In the genomic region with DNA sequence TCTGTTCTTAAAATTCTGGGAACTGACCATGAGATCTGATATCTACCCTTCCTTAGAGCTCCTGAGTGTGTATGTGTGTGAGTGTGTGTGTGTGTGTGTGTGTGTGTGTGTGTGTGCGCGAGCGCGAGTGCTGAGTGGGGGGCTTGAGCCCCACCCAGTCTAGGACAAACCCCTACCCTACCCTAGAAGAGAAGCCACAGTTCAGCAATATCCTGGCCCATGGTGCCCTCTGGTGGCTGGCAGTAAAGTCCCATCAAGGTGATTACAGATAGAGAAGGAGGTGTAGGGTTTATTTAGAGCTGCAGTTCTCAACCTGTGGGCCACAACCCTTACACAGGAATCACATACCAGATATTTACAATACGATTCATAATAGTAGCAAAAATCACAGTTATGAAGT, we compare ENCODE assay signal across 9 mouse cellular contexts. TPM values are rescaled to one million over a fixed set of nuclear protein-coding genes. Genes with fewer than 3 reads are reported as not detected.
A peak's percentile ranks its signal among the peaks of the same experiment; 100 is the strongest.
DNase-seq lines count a peak whose midpoint lies in the region; ATAC-seq and TF ChIP-seq lines count a peak whose summit lies in the region.
"Had no signal": no experiment of that assay in that cellular context is flagged by ENCODE, and none has a peak within 500 bp of the region (broad histone marks: within the 10 kb centered on the region; RNA-seq: fewer than 3 reads in every experiment).

No protein-coding gene starts in this region.

- DNase-seq in left cerebral cortex, adult 2 months (ENCODE audit: extremely low spot score in 1 of 2, low spot score in 2 of 2) = peak; percentile 56 to 71
- no peak for DNase-seq in left cerebral cortex, adult 8-10 months (ENCODE audit: low spot score in 2 of 2)
- DNase-seq in Patski (ENCODE audit: low read depth, low spot score) = no peak
- DNase-seq in embryo, embryonic 10 days (ENCODE audit: low spot score) = peak; percentile 60
- DNase-seq in limb, embryonic 11.5 days (ENCODE audit: low spot score) = peak; percentile 72

- H3K27me3 ChIP-seq in Patski = peaks cover 36% of the 10 kb centered on the region
- no peaks in the 10 kb centered on the region for H3K27me3 ChIP-seq in hindbrain, embryonic 15.5 days
- H3K27me3 ChIP-seq in limb, embryonic 11.5 days (ENCODE audit: control insufficient read depth, insufficient read depth, low read length) = no peaks in the 10 kb centered on the region
- no peaks in the 10 kb centered on the region for H3K27me3 ChIP-seq in neural tube, embryonic 15.5 days (replicated peaks)
- H3K27me3 ChIP-seq: embryonic facial prominence, embryonic 12.5 days had no signal

- WGBS in hindbrain, embryonic 15.5 days = 20% methylated on average over 5 of the region's 5 CpGs
- WGBS in limb, embryonic 11.5 days = 23% methylated on average over 5 of the region's 5 CpGs
- 24% methylated on average over 5 of the region's 5 CpGs for WGBS in neural tube, embryonic 15.5 days

- no peaks in the 10 kb centered on the region for H3K9me3 ChIP-seq in hindbrain, embryonic 15.5 days
- no peaks in the 10 kb centered on the region for H3K9me3 ChIP-seq in limb, embryonic 11.5 days (ENCODE audit: control insufficient read depth, low read length)
- H3K9me3 ChIP-seq in neural tube, embryonic 15.5 days (replicated peaks) = no peaks in the 10 kb centered on the region
- H3K9me3 ChIP-seq: embryonic facial prominence, embryonic 12.5 days had no signal

- intact Hi-C loops in left cerebral cortex, adult 2 months (cut with DNase I) = loop anchor here (1.0 to 5.0 kb wide), 3 partner anchors 39 to 118 kb away; no protein-coding TSS in a partner anchor

- peak; percentile 74 for TF ChIP-seq CTCF in left cerebral cortex, adult 2 months (IDR thresholded peaks at IDR 0.05)
- TF ChIP-seq CTCF in Patski (IDR thresholded peaks at IDR 0.05) = peak; percentile 79

- H3K4me3 ChIP-seq in left cerebral cortex, adult 2 months = no peak overlapping the region
- no peak overlapping the region for H3K4me3 ChIP-seq in hindbrain, embryonic 15.5 days
- no peak overlapping the region for H3K4me3 ChIP-seq in limb, embryonic 11.5 days (ENCODE audit: low read depth, low read length)
- H3K4me3 ChIP-seq in neural tube, embryonic 15.5 days (replicated peaks) = no peak overlapping the region
- H3K4me3 ChIP-seq: embryonic facial prominence, embryonic 12.5 days had no signal

- H3K4me1 ChIP-seq in hindbrain, embryonic 15.5 days (replicated peaks) = 0 out of 2 replicates have a peak, but pooled peaks cover 4% of the 10 kb centered on the region
- no peaks in the 10 kb centered on the region for H3K4me1 ChIP-seq in limb, embryonic 11.5 days (ENCODE audit: control insufficient read depth, insufficient read depth, low read length)
- no peaks in the 10 kb centered on the region for H3K4me1 ChIP-seq in neural tube, embryonic 15.5 days
- H3K4me1 ChIP-seq: embryonic facial prominence, embryonic 12.5 days had no signal

- H3K9ac ChIP-seq in hindbrain, embryonic 15.5 days = no peak overlapping the region
- no peak overlapping the region for H3K9ac ChIP-seq in limb, embryonic 11.5 days (ENCODE audit: low read length)
- H3K9ac ChIP-seq in neural tube, embryonic 15.5 days (replicated peaks) = no peak overlapping the region
- H3K9ac ChIP-seq: embryonic facial prominence, embryonic 12.5 days had no signal

- ATAC-seq in Patski = no peak
- peak; percentile 68; the same call in 1 of the 2 replicates for ATAC-seq in hindbrain, embryonic 15.5 days (ENCODE audit: low FRiP score, low read depth)
- ATAC-seq in limb, embryonic 11.5 days (ENCODE audit: insufficient number of reproducible peaks, low FRiP score, low TSS enrichment, low read depth) = peak; percentile 57; the same call in 1 of the 2 replicates
- peak; percentile 61 for ATAC-seq in neural tube, embryonic 15.5 days (ENCODE audit: low FRiP score)
- no peak for ATAC-seq in erythroblast, adult 5-6 weeks (replicated peaks; ENCODE audit: low FRiP score, poor library complexity, severe bottlenecking)

- no peak overlapping the region for H3K27ac ChIP-seq in left cerebral cortex, adult 2 months
- no peak overlapping the region for H3K27ac ChIP-seq in hindbrain, embryonic 15.5 days (replicated peaks)
- no peak overlapping the region for H3K27ac ChIP-seq in limb, embryonic 11.5 days (replicated peaks; ENCODE audit: low read depth, low read length)
- no peak overlapping the region for H3K27ac ChIP-seq in neural tube, embryonic 15.5 days (replicated peaks)
- H3K27ac ChIP-seq: embryonic facial prominence, embryonic 12.5 days had no signal

- in situ Hi-C loops in Patski (cut with MboI; ENCODE audit: low pct_unique_long_range_greater_than_20kb) = loop anchor here (5.0 kb wide), 1 partner anchor 43 kb away; no protein-coding TSS in a partner anchor

- POLR2A ChIA-PET in Patski (lab: Charles Lee) = no interaction called here

- CTCF ChIA-PET in Patski (lab: Charles Lee) = interaction anchor here (0.6 to 1.4 kb wide), 4 partner anchors 8 to 39 kb away, joined by 3 to 4 read pairs (median 3); no protein-coding TSS in a partner anchor

- no peaks in the 10 kb centered on the region for H3K36me3 ChIP-seq in hindbrain, embryonic 15.5 days
- no peaks in the 10 kb centered on the region for H3K36me3 ChIP-seq in limb, embryonic 11.5 days (ENCODE audit: control insufficient read depth, insufficient read depth, low read length)
- no peaks in the 10 kb centered on the region for H3K36me3 ChIP-seq in neural tube, embryonic 15.5 days
- H3K36me3 ChIP-seq: embryonic facial prominence, embryonic 12.5 days had no signal

- no peak overlapping the region for H3K4me2 ChIP-seq in hindbrain, embryonic 15.5 days
- no peak overlapping the region for H3K4me2 ChIP-seq in limb, embryonic 11.5 days (ENCODE audit: low read depth, severe bottlenecking)
- no peak overlapping the region for H3K4me2 ChIP-seq in neural tube, embryonic 15.5 days
- H3K4me2 ChIP-seq: embryonic facial prominence, embryonic 12.5 days had no signal

RNA-seq across cellular contexts. Expression of a gene that starts 7.6 kb away (rescaled TPM):
- 100 to 1,000 TPM in 1 of 2 experiments, 10 to 100 TPM in 1; 99.7 to 102 TPM for total RNA-seq in left cerebral cortex, adult 2 months (2021)
- total RNA-seq in left cerebral cortex, adult 8-10 months (2022) = 10 to 100 TPM; 90.8 to 95.2 (median 92.5) TPM
- 60.3 TPM for polyA plus RNA-seq in Patski (2021)
- 44.6 and 45.7 TPM in 2 replicates for polyA plus RNA-seq in hindbrain, embryonic 15.5 days (2015; fragmentation: Nextera tagmentation; extraction: Ambion mirVana)
- polyA plus RNA-seq in limb, embryonic 11.5 days (2014; fragmentation: Nextera tagmentation; extraction: Ambion mirVana) = 62.4 and 64.4 TPM in 2 replicates
- polyA plus RNA-seq in neural tube, embryonic 15.5 days (2015; fragmentation: Nextera tagmentation; extraction: Ambion mirVana) = 41.1 and 43.3 TPM in 2 replicates
- total RNA-seq in erythroblast, adult 5-6 weeks (2015; ENCODE audit: low replicate concordance) = 50.6 and 60.9 TPM in 2 replicates
- 115 and 134 TPM in 2 replicates for total RNA-seq in erythroblast, adult 5-6 weeks (2017; ENCODE audit: low replicate concordance)

RNA-seq across cellular contexts. Expression of a gene that starts 11.3 kb away (rescaled TPM):
- total RNA-seq in left cerebral cortex, adult 2 months (2021) = 100 to 1,000 TPM; 103 to 104 TPM
- 10 to 100 TPM; 92.3 to 99.7 (median 96.6) TPM for total RNA-seq in left cerebral cortex, adult 8-10 months (2022)
- not detected for polyA plus RNA-seq in Patski (2021)
- polyA plus RNA-seq in hindbrain, embryonic 15.5 days (2015; fragmentation: Nextera tagmentation; extraction: Ambion mirVana) = 63.2 and 63.8 TPM in 2 replicates
- 0.59 and 0.74 TPM in 2 replicates for polyA plus RNA-seq in limb, embryonic 11.5 days (2014; fragmentation: Nextera tagmentation; extraction: Ambion mirVana)
- 57.8 and 59.2 TPM in 2 replicates for polyA plus RNA-seq in neural tube, embryonic 15.5 days (2015; fragmentation: Nextera tagmentation; extraction: Ambion mirVana)
- total RNA-seq in erythroblast, adult 5-6 weeks (2015; ENCODE audit: low replicate concordance) = not detected in 2 replicates
- not detected in 2 replicates for total RNA-seq in erythroblast, adult 5-6 weeks (2017; ENCODE audit: low replicate concordance)

Comparison
In these comparisons a context has a peak if more than half of its experiments do, and no peak if none do; other contexts are left out.
1. DNase-seq: peak in left cerebral cortex, adult 2 months (2 of 2), embryo, embryonic 10 days (single experiment) and limb, embryonic 11.5 days (single experiment); none in left cerebral cortex, adult 8-10 months (0 of 2) and Patski (single experiment).
2. ATAC-seq: peak in hindbrain, embryonic 15.5 days (single experiment), limb, embryonic 11.5 days (single experiment) and neural tube, embryonic 15.5 days (single experiment); none in Patski (single experiment) and erythroblast, adult 5-6 weeks (single experiment).
3. RNA of a gene that starts 11.3 kb away (polyA plus RNA-seq): 63.2 to 63.8 TPM in hindbrain, embryonic 15.5 days and 57.8 to 59.2 TPM in neural tube, embryonic 15.5 days; 0.59 to 0.74 TPM in limb, embryonic 11.5 days and not detected in Patski (single experiment); every median in the first group is over 10 times any median in the second.